Mouse (Mus musculus): Measurements from ENCODE around the gene Gm4969.

- TF ChIP-seq CTCF (IDR thresholded peaks at IDR 0.05; ENCODE audit: extremely low read depth, insufficient read depth, low read length) (no peak), POLR2A (IDR thresholded peaks at IDR 0.05; ENCODE audit: extremely low read depth, insufficient read depth, low read length) (no peak)
These were observed 45.6 kb upstream of the Gm4969 start for GRCm38 (mm10) chr7:19163752-19164151.

Data from cortical plate, adult 2 months (tissue).